Mouse (Mus musculus): ENCODE results near the gene Nrcam. TPM values are rescaled to one million over a fixed set of nuclear protein-coding genes. Genes with fewer than 3 reads are reported as not detected.

Nrcam gene
- polyA plus RNA-seq, 1 experiment from 2014 or later: 136 TPM

DNA sequence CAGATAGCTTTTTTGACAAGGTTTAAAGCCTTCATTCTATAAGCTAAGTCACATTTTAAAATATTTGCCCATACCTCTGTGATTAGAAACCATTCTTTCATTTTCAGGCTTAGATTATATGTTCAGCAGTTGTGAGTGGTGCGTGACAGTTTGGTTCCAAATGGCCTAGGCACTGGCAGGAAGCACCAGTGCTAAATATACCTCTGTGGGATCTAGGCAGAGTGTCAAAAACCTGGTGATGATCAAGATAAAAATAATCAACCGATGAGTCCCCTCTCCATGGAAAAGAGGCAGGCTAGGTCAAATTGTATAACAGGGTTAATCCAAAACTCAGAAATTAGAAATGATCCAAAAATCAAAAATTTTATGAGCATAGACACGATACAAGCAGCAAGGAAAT, 82.3 kb downstream of the Nrcam start:
- Histone ChIP-seq H3K27me3 (ENCODE audit: control insufficient read depth, insufficient read depth, low read length) (no peaks in the 10 kb centered on the region), H3K36me3 (ENCODE audit: control insufficient read depth, insufficient read depth, low read length) (no peaks in the 10 kb centered on the region), H3K4me3 (ENCODE audit: low read depth, low read length) (no peak overlapping the region), H3K9me3 (ENCODE audit: control insufficient read depth, low read length) (no peaks in the 10 kb centered on the region), H3K4me1 (ENCODE audit: control insufficient read depth, insufficient read depth, low read length) (no peaks in the 10 kb centered on the region), H3K9ac (replicated peaks; ENCODE audit: low read depth, low read length) (no peak overlapping the region), H3K4me2 (ENCODE audit: low read depth, low read length) (no peak overlapping the region), H3K27ac (ENCODE audit: low read depth, low read length) (no peak overlapping the region)
- WGBS: 84% methylated on average over 3 of the region's 3 CpGs
- ATAC-seq (ENCODE audit: low read depth): no peak

DNA sequence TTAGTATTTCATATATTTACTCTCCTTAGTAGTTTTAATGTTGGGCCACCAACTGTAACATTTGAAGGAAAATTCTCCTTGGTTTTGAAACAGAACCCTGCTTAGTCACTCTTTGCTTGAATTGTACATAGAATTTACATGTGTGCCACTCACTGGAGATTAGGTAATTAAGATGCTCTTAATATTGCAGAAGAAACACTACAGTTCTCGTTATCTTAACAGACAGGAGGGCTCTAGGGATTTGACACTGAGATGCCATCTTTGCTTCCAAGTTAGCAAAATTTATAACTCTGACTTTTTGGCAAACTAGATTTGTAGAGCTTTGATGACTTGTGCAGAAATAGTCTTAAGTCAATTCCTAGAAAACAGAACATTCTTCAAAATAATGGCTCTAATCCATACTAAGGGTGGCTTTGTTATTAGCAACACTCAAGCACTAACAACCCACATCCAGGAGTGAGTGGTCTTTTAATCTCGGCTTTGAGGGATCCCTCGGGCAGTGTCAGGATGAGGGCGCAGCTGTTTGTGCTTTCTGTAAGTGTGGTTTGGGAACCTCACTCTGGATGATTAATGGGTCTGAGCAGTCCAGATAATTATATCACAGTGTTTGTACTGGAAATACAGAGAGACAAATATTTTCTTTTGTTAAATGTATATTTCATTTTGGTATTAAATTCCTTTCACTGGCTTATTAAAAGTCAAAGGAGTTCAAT, 93.6 kb downstream of the Nrcam start:
- WGBS: 27% methylated on average over 4 of the region's 4 CpGs
- no peak overlapping the region for H3K27ac ChIP-seq (ENCODE audit: low read depth, low read length)
- ATAC-seq (ENCODE audit: low read depth): peak; percentile 86

DNA sequence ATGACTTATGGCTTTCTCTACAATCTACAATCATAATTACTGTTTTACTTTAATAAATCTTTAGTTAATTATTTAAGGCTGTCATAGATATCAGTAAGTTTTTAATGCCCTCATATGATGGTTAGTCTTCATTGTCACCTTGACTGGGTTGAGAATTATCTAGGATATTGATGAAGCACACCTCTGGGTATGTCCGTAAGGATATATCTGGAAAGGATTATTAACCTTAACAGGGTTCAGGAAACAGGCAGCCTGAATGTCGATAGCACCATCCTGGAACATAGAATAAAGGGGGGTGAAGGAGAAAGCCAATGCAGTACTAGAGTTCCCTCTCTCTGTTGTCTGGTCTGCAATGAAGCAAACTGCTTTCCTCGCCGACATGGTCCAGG, 94.2 kb downstream of the Nrcam start:
- Histone ChIP-seq H3K36me3 (ENCODE audit: control insufficient read depth, insufficient read depth, low read length) (no peaks in the 10 kb centered on the region), H3K27ac (ENCODE audit: low read depth, low read length) (no peak overlapping the region), H3K4me2 (ENCODE audit: low read depth, low read length) (no peak overlapping the region), H3K4me1 (ENCODE audit: control insufficient read depth, insufficient read depth, low read length) (0 out of 2 replicates have a peak, but pooled peaks cover 3% of the 10 kb centered on the region), H3K27me3 (ENCODE audit: control insufficient read depth, insufficient read depth, low read length) (no peaks in the 10 kb centered on the region), H3K4me3 (ENCODE audit: low read depth, low read length) (no peak overlapping the region), H3K9me3 (ENCODE audit: control insufficient read depth, low read length) (no peaks in the 10 kb centered on the region), H3K9ac (replicated peaks; ENCODE audit: low read depth, low read length) (no peak overlapping the region)
- WGBS: 62% methylated on average over 4 of the region's 4 CpGs
- peak; percentile 35; the same call in 1 of the 2 replicates for ATAC-seq (ENCODE audit: low read depth)

More for the DNA sequence above, 93.6 kb downstream of the Nrcam start:
- Histone ChIP-seq H3K9me3 (ENCODE audit: control insufficient read depth, low read length) (no peaks in the 10 kb centered on the region), H3K9ac (replicated peaks; ENCODE audit: low read depth, low read length) (no peak overlapping the region), H3K4me1 (ENCODE audit: control insufficient read depth, insufficient read depth, low read length) (0 out of 2 replicates have a peak, but pooled peaks cover 3% of the 10 kb centered on the region), H3K4me2 (ENCODE audit: low read depth, low read length) (no peak overlapping the region), H3K36me3 (ENCODE audit: control insufficient read depth, insufficient read depth, low read length) (no peaks in the 10 kb centered on the region), H3K4me3 (ENCODE audit: low read depth, low read length) (no peak overlapping the region), H3K27me3 (ENCODE audit: control insufficient read depth, insufficient read depth, low read length) (no peaks in the 10 kb centered on the region)

DNA sequence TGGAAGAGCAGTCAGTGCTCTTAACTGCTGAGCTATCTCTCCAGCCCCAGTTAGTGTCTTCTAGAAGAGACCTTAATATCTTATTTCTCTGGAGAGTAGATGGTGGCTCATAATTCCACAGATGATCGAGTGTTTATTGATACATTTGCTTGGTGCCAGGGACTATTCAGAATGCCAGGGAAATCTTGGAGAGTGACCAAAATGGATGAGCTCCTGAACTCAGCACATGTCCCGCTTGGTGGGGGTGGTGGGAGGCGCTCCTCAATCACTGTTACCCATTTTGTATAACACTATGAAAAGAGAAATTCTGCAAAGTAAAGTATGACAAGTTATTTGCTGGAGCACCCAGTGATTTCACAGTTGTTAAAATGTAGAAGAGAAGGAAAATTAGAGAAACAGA, 95.3 kb downstream of the Nrcam start:
- Histone ChIP-seq H3K9ac (replicated peaks; ENCODE audit: low read depth, low read length) (no peak overlapping the region), H3K27me3 (ENCODE audit: control insufficient read depth, insufficient read depth, low read length) (no peaks in the 10 kb centered on the region), H3K4me2 (ENCODE audit: low read depth, low read length) (no peak overlapping the region), H3K36me3 (ENCODE audit: control insufficient read depth, insufficient read depth, low read length) (no peaks in the 10 kb centered on the region), H3K9me3 (ENCODE audit: control insufficient read depth, low read length) (no peaks in the 10 kb centered on the region), H3K27ac (ENCODE audit: low read depth, low read length) (no peak overlapping the region), H3K4me3 (ENCODE audit: low read depth, low read length) (no peak overlapping the region), H3K4me1 (ENCODE audit: control insufficient read depth, insufficient read depth, low read length) (0 out of 2 replicates have a peak, but pooled peaks cover 3% of the 10 kb centered on the region)
- 86% methylated on average over 3 of the region's 3 CpGs for WGBS
- ATAC-seq (ENCODE audit: low read depth): no peak

DNA sequence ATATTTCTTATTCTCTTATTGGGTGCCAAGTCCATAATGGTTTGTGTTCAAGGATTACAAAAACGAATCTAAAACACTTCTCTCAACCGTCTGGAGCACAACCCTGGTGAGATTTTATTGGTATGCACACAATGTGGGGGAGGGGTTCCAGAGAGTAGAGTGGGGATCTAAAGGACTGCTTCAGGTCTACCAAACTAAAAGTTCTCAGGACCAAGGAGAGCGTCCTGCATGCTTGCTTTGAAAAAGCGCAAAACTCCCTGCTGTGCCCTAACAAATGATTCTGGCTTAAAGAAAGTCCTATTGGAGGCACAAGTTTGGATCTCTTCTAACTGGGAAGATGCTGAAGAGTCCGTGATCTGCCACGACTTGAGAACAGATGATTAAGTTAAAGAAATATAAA, 96.4 kb downstream of the Nrcam start:
- no peak overlapping the region for H3K4me2 ChIP-seq (ENCODE audit: low read depth, low read length)
- H3K9ac ChIP-seq (replicated peaks; ENCODE audit: low read depth, low read length): no peak overlapping the region
- no peak overlapping the region for H3K4me3 ChIP-seq (ENCODE audit: low read depth, low read length)
- no peak overlapping the region for H3K27ac ChIP-seq (ENCODE audit: low read depth, low read length)
- peaks cover 3% of the 10 kb centered on the region; the same call in 1 of the 2 replicates for H3K4me1 ChIP-seq (ENCODE audit: control insufficient read depth, insufficient read depth, low read length)
- WGBS: 15% methylated on average over 6 of the region's 6 CpGs
- no peaks in the 10 kb centered on the region for H3K9me3 ChIP-seq (ENCODE audit: control insufficient read depth, low read length)
- no peaks in the 10 kb centered on the region for H3K27me3 ChIP-seq (ENCODE audit: control insufficient read depth, insufficient read depth, low read length)
- ATAC-seq (ENCODE audit: low read depth): no peak
- H3K36me3 ChIP-seq (ENCODE audit: control insufficient read depth, insufficient read depth, low read length): no peaks in the 10 kb centered on the region

DNA sequence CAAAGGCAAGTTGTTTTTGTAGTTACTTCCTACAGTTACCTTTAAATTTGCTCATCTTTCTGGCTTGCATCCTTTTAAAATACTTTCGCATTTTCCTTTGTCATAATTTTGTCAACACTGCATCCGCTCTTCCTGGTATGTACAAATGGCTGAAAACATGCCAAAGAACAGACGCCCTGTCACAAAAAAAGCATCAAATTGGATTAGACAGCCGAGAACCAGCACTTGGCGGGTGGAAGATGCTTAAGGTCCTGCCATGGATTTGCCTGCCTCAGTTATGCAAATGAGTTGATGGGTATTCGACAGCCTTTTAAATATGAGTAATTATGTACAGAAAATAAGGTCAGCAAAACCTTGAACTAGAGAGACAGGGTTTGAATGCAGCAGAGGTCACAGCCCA, 101.7 kb downstream of the Nrcam start:
- no peak for ATAC-seq (ENCODE audit: low read depth)
- no peaks in the 10 kb centered on the region for H3K36me3 ChIP-seq (ENCODE audit: control insufficient read depth, insufficient read depth, low read length)
- peak overlapping the region; percentile 71; the same call in 1 of the 2 replicates for H3K27ac ChIP-seq (ENCODE audit: low read depth, low read length)
- peaks cover 12% of the 10 kb centered on the region; the same call in 1 of the 2 replicates for H3K4me1 ChIP-seq (ENCODE audit: control insufficient read depth, insufficient read depth, low read length)
- no peaks in the 10 kb centered on the region for H3K27me3 ChIP-seq (ENCODE audit: control insufficient read depth, insufficient read depth, low read length)
- H3K9ac ChIP-seq (replicated peaks; ENCODE audit: low read depth, low read length): no peak overlapping the region
- no peaks in the 10 kb centered on the region for H3K9me3 ChIP-seq (ENCODE audit: control insufficient read depth, low read length)
- no peak overlapping the region for H3K4me3 ChIP-seq (ENCODE audit: low read depth, low read length)
- no peak overlapping the region for H3K4me2 ChIP-seq (ENCODE audit: low read depth, low read length)
- 35% methylated on average over 6 of the region's 6 CpGs for WGBS

DNA sequence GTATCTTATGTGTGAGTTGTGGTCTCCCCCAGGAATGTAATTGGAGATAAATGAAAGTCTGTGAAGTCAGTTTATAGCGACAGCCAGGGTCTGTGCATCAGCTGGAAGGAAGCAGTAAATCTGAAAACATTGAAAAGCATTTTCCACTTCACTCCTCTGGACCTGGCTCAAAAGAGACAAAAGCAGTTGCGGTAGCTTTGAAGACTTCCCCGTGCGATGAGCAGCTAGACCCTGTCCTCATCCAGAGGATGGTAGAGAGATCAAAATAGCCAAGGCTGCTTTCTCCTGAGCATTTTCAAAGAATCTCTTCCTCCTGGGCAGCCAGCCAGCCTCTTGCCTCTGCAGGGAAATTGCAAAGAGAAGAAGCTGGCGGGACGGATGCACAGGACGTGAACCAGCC, 102.3 kb downstream of the Nrcam start:
- Histone ChIP-seq H3K9ac (replicated peaks; ENCODE audit: low read depth, low read length) (no peak overlapping the region), H3K27me3 (ENCODE audit: control insufficient read depth, insufficient read depth, low read length) (no peaks in the 10 kb centered on the region), H3K9me3 (ENCODE audit: control insufficient read depth, low read length) (no peaks in the 10 kb centered on the region), H3K4me2 (ENCODE audit: low read depth, low read length) (no peak overlapping the region), H3K36me3 (ENCODE audit: control insufficient read depth, insufficient read depth, low read length) (no peaks in the 10 kb centered on the region), H3K4me3 (ENCODE audit: low read depth, low read length) (no peak overlapping the region), H3K4me1 (ENCODE audit: control insufficient read depth, insufficient read depth, low read length) (peaks cover 12% of the 10 kb centered on the region; the same call in 1 of the 2 replicates), H3K27ac (ENCODE audit: low read depth, low read length) (peak overlapping the region; percentile 71)
- peak; percentile 55; the same call in 1 of the 2 replicates for ATAC-seq (ENCODE audit: low read depth)
- WGBS: 12% methylated on average over 7 of the region's 7 CpGs

DNA sequence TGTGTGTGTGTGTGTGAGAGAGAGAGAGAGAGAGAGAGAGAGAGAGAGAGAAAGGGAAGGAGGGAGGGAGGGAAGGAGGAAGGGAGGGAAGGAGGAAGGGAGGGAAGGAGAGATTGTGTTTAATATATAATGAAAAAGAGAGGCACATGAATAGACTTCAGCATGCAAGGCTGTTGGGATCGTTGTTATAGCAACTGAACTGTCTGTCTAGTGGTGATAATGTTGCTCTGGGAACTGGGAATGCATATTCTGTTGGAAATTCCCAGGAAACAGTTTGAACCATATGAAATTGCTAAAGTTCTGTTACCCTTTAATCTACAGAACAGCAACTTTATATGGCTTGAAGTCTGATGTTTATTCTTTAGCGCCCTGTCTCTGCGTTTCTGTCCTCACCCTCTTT, 104.0 kb downstream of the Nrcam start:
- Histone ChIP-seq H3K27me3 (ENCODE audit: control insufficient read depth, insufficient read depth, low read length) (no peaks in the 10 kb centered on the region), H3K36me3 (ENCODE audit: control insufficient read depth, insufficient read depth, low read length) (no peaks in the 10 kb centered on the region), H3K27ac (ENCODE audit: low read depth, low read length) (no peak overlapping the region), H3K9ac (replicated peaks; ENCODE audit: low read depth, low read length) (no peak overlapping the region), H3K4me3 (ENCODE audit: low read depth, low read length) (no peak overlapping the region), H3K9me3 (ENCODE audit: control insufficient read depth, low read length) (no peaks in the 10 kb centered on the region), H3K4me2 (ENCODE audit: low read depth, low read length) (no peak overlapping the region), H3K4me1 (ENCODE audit: control insufficient read depth, insufficient read depth, low read length) (peaks cover 21% of the 10 kb centered on the region; the same call in 1 of the 2 replicates)
- 74% methylated on average over 3 of the region's 3 CpGs for whole genome bisulfite sequencing
- no peak for ATAC-seq (ENCODE audit: low read depth)

DNA sequence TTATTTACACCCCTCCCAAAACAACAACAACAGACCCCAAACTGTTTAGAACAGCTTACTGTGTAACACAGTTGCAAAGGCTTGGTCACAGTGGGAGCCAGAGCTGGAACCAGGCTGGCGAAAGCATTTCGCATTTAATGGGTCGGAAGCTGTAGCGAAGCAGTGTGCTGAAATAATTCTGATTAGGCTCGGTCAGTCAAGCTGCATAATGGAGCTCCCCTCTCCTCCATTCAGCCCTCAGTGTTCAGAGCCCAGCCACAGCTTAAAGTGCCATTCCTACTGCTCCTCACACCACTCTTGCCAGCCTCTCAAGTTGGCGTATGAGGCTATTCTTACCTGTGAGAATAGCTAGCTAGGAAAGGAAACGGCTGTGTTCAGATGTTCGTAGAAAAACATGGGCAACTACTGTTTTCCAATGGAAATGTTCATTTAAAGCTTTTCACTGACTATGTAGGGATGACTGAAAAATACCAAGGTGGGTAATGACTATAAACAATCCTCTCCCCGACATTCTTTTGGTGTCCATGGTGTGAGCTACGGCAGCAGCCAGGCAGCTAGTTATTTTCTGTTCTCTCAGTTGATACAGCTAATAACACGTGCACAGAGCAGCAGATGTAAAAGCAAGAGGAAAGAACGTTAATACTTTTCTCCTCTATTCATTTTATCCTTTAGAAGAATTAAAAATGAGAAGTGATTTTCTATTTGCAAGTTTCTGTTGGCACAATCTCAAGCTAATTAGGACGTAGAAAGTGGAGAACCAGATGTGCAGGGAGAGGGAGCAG, 108.6 kb downstream of the Nrcam start:
- Histone ChIP-seq H3K9me3 (ENCODE audit: control insufficient read depth, low read length) (no peaks in the 10 kb centered on the region), H3K36me3 (ENCODE audit: control insufficient read depth, insufficient read depth, low read length) (no peaks in the 10 kb centered on the region), H3K4me1 (ENCODE audit: control insufficient read depth, insufficient read depth, low read length) (peaks cover 30% of the 10 kb centered on the region; the same call in 1 of the 2 replicates), H3K9ac (replicated peaks; ENCODE audit: low read depth, low read length) (no peak overlapping the region), H3K27me3 (ENCODE audit: control insufficient read depth, insufficient read depth, low read length) (no peaks in the 10 kb centered on the region), H3K27ac (ENCODE audit: low read depth, low read length) (no peak overlapping the region; the same call in 1 of the 2 replicates), H3K4me3 (ENCODE audit: low read depth, low read length) (no peak overlapping the region), H3K4me2 (ENCODE audit: low read depth, low read length) (peak overlapping the region; percentile 15)
- peak; percentile 86 for ATAC-seq (ENCODE audit: low read depth)
- WGBS: 17% methylated on average over 13 of the region's 13 CpGs

Data from neural tube, embryonic 14.5 days (tissue).